Mouse (Mus musculus): Measurements from ENCODE around the gene Krtap28-10. TPM values are rescaled to one million over a fixed set of nuclear protein-coding genes. Genes with fewer than 3 reads are reported as not detected.

The Krtap28-10 gene
- not detected in 2 replicates for polyA plus RNA-seq (2015; fragmentation: Nextera tagmentation; extraction: Ambion mirVana)

- Histone ChIP-seq H3K4me2 (replicated peaks) (no peak within 1 kb of the TSS), H3K9me3 (no peaks in the 10 kb centered on the region), H3K27me3 (no peaks in the 10 kb centered on the region), H3K36me3 (no peaks in the 10 kb centered on the region), H3K4me1 (peaks cover 12% of the 10 kb centered on the region), H3K27ac (no peak within 1 kb of the TSS), H3K4me3 (no peak within 1 kb of the TSS), H3K9ac (no peak within 1 kb of the TSS)
- no peak for ATAC-seq (ENCODE audit: low FRiP score, low read depth)
- WGBS = 96% methylated on average over 2 of the region's 2 CpGs
Observed at GRCm38 (mm10) chr1:83042380-83042779, at the start of gene Krtap28-10. TSS of gene Krtap28-10 (minus strand) at chr1:83042480.

GRCm38 (mm10) chr1:83091268-83091667 is 49.0 kb upstream of the Krtap28-10 start:
- ATAC-seq (ENCODE audit: low FRiP score, low read depth) = no peak
- Histone ChIP-seq H3K9ac (no peak overlapping the region), H3K4me1 (no peaks in the 10 kb centered on the region), H3K4me3 (no peak overlapping the region), H3K36me3 (no peaks in the 10 kb centered on the region), H3K27ac (no peak overlapping the region), H3K27me3 (no peaks in the 10 kb centered on the region), H3K4me2 (replicated peaks) (no peak overlapping the region), H3K9me3 (no peaks in the 10 kb centered on the region)
- 74% methylated on average over 3 of the region's 3 CpGs for WGBS

- no peaks in the 10 kb centered on the region for H3K9me3 ChIP-seq
- H3K4me1 ChIP-seq = no peaks in the 10 kb centered on the region
- no peaks in the 10 kb centered on the region for H3K36me3 ChIP-seq
- 90% methylated on average over 2 of the region's 2 CpGs for WGBS
- no peaks in the 10 kb centered on the region for H3K27me3 ChIP-seq
- no peak overlapping the region for H3K4me2 ChIP-seq (replicated peaks)
- H3K9ac ChIP-seq = no peak overlapping the region
- ATAC-seq (ENCODE audit: low FRiP score, low read depth) = no peak
- no peak overlapping the region for H3K27ac ChIP-seq
- no peak overlapping the region for H3K4me3 ChIP-seq
Observed at GRCm38 (mm10) chr1:83084790-83085189, 42.5 kb upstream of the Krtap28-10 start.

DNA sequence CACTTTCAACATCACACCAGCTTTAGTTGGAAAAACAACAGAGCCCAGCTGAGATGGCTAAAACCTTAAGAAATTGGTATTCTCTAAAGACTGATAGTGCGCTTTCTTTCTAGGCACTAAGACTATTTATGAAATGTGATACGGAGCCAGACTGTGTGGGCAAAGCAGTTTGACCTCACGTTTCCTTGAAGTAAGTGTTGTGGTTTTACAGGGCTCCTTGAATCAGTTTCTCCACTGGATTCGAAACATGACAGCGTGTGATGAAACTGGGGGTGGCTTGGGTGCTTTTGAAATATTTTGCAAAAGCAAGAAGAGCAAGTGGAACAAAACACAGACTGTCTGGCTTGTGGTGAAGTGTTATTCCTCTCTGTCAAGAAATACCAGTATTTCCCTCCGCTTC is 34.7 kb upstream of the Krtap28-10 start:
- Histone ChIP-seq H3K4me1 (no peaks in the 10 kb centered on the region), H3K4me3 (no peak overlapping the region), H3K36me3 (no peaks in the 10 kb centered on the region), H3K4me2 (replicated peaks) (no peak overlapping the region), H3K27ac (no peak overlapping the region), H3K27me3 (no peaks in the 10 kb centered on the region), H3K9me3 (no peaks in the 10 kb centered on the region), H3K9ac (no peak overlapping the region)
- no peak for ATAC-seq (ENCODE audit: low FRiP score, low read depth)
- 77% methylated on average over 6 of the region's 6 CpGs for WGBS

- WGBS = 47% methylated on average over 11 of the region's 11 CpGs
- peak overlapping the region; percentile 53 for H3K4me2 ChIP-seq (replicated peaks)
- H3K4me1 ChIP-seq = no peaks in the 10 kb centered on the region
- no peaks in the 10 kb centered on the region for H3K36me3 ChIP-seq
- peak; percentile 72; the same call in 1 of the 2 replicates for ATAC-seq (ENCODE audit: low FRiP score, low read depth)
- peak overlapping the region; percentile 28 for H3K4me3 ChIP-seq
- no peak overlapping the region for H3K27ac ChIP-seq
- H3K27me3 ChIP-seq = no peaks in the 10 kb centered on the region
- H3K9me3 ChIP-seq = no peaks in the 10 kb centered on the region
- H3K9ac ChIP-seq = no peak overlapping the region
Observed at GRCm38 (mm10) chr1:83076190-83076917, 34.1 kb upstream of the Krtap28-10 start.

DNA sequence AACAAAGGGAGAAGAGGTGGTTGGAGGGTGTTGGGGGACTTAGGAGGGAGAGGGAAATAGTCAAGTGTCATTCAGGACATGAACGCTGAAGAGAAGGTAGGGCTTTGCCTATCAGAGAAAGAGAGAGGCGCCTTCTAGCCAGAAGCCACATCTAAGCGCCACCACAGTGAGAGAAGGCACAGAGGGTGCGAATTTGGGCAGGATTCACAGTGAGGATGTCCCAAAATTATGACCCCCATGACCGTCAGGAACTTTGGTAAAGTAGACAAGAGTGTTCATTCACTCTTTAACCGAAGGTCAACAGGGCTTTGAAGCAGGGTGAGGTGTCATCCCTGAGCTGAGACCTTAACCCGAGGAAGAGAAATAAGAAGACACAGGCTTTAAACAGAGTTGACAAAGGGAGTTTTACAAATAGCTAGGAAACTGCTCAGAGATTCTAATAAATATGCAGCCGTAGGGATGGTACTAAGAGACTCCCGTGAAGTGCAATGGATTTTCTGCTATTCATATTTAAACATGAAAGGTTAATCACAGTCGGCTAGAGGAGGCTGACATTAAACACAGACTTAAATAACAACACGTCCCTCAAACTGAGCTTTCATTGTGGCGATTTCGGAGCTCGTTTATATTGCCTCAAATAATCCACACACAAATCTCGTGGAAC is 33.4 kb upstream of the Krtap28-10 start:
- H3K27me3 ChIP-seq = no peaks in the 10 kb centered on the region
- H3K4me2 ChIP-seq (replicated peaks) = peak overlapping the region; percentile 53
- H3K9me3 ChIP-seq = no peaks in the 10 kb centered on the region
- no peaks in the 10 kb centered on the region for H3K36me3 ChIP-seq
- no peak overlapping the region for H3K9ac ChIP-seq
- WGBS = 43% methylated on average over 15 of the region's 15 CpGs
- no peak overlapping the region for H3K27ac ChIP-seq
- no peak for ATAC-seq (ENCODE audit: low FRiP score, low read depth)
- no peaks in the 10 kb centered on the region for H3K4me1 ChIP-seq
- peak overlapping the region; percentile 28 for H3K4me3 ChIP-seq

DNA sequence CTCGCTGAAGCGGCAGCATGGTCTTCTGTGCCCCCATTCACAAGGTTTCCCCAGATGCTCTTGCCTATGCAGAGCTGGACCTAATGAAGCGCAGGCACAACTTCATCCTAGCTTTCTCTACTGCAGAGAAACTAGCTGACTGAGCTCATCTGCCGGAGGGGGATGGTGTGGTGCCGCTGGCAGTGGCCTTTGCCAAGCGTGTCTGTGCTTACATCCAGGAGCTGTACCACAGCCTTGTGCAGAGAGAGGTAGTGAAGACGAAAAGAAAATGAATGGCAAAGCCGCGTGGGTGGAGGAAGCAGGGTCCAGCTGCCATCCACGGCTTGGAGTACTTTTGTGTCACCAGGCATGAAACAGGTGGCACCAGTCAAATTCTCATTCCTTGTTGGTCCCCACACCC is 24.9 kb upstream of the Krtap28-10 start:
- 86% methylated on average over 10 of the region's 10 CpGs for WGBS
- Histone ChIP-seq H3K36me3 (no peaks in the 10 kb centered on the region), H3K9me3 (no peaks in the 10 kb centered on the region), H3K9ac (no peak overlapping the region), H3K27ac (no peak overlapping the region), H3K27me3 (no peaks in the 10 kb centered on the region), H3K4me1 (no peaks in the 10 kb centered on the region), H3K4me3 (no peak overlapping the region), H3K4me2 (replicated peaks) (no peak overlapping the region)
- no peak for ATAC-seq (ENCODE audit: low FRiP score, low read depth)

GRCm38 (mm10) chr1:83066577-83066976 is 24.3 kb upstream of the Krtap28-10 start:
- H3K9ac ChIP-seq = no peak overlapping the region
- H3K27ac ChIP-seq = no peak overlapping the region
- no peaks in the 10 kb centered on the region for H3K9me3 ChIP-seq
- H3K27me3 ChIP-seq = no peaks in the 10 kb centered on the region
- 68% methylated on average over 4 of the region's 4 CpGs for WGBS
- no peak overlapping the region for H3K4me2 ChIP-seq (replicated peaks)
- no peaks in the 10 kb centered on the region for H3K36me3 ChIP-seq
- no peak overlapping the region for H3K4me3 ChIP-seq
- ATAC-seq (ENCODE audit: low FRiP score, low read depth) = no peak
- no peaks in the 10 kb centered on the region for H3K4me1 ChIP-seq

GRCm38 (mm10) chr1:83064851-83065250 is 22.6 kb upstream of the Krtap28-10 start:
- no peak overlapping the region for H3K4me3 ChIP-seq
- no peaks in the 10 kb centered on the region for H3K4me1 ChIP-seq
- 26% methylated on average over 3 of the region's 3 CpGs for WGBS
- no peak for ATAC-seq (ENCODE audit: low FRiP score, low read depth)
- no peaks in the 10 kb centered on the region for H3K27me3 ChIP-seq
- H3K9ac ChIP-seq = no peak overlapping the region
- no peaks in the 10 kb centered on the region for H3K36me3 ChIP-seq
- H3K27ac ChIP-seq = no peak overlapping the region
- H3K9me3 ChIP-seq = no peaks in the 10 kb centered on the region
- no peak overlapping the region for H3K4me2 ChIP-seq (replicated peaks)

GRCm38 (mm10) chr1:83060643-83061042 is 18.4 kb upstream of the Krtap28-10 start, which contains the start of gene Krtap28-13:
TSS of gene Krtap28-13 (plus strand) at chr1:83060930.
- Histone ChIP-seq H3K9ac (no peak within 1 kb of the TSS), H3K4me3 (no peak within 1 kb of the TSS), H3K27ac (no peak within 1 kb of the TSS), H3K9me3 (no peaks in the 10 kb centered on the region), H3K4me1 (no peaks in the 10 kb centered on the region), H3K4me2 (replicated peaks) (no peak within 1 kb of the TSS), H3K27me3 (no peaks in the 10 kb centered on the region), H3K36me3 (no peaks in the 10 kb centered on the region)
- WGBS = 91% methylated on average over 4 of the region's 4 CpGs
- ATAC-seq (ENCODE audit: low FRiP score, low read depth) = no peak

DNA sequence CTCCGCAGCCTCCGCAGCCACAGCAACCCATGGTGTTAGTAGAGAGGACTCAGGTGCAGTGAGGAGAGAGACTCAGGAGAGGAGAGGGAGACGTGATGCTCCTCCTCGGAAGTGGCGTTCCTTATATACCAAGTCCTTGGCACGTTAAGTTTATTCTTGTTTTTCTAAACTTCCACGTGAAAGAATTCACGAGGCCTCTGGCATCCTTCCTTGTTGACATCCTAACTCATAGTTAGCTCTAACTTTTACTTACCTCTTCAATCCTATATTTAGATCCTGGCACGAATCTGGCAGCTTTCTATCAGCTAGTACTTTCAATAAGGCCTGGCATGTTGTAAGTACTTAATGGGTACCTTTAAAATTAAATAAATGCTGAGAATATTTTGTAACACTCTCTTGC is 17.0 kb upstream of the Krtap28-10 start, which contains the start of gene A030005K14Rik:
Gene A030005K14Rik, minus strand, starts transcription at position 101 of the 400 bp plus-strand sequence.
- 90% methylated on average over 9 of the region's 9 CpGs for WGBS
- Histone ChIP-seq H3K4me2 (replicated peaks) (no peak within 1 kb of the TSS), H3K4me3 (no peak within 1 kb of the TSS), H3K9ac (no peak within 1 kb of the TSS), H3K36me3 (no peaks in the 10 kb centered on the region), H3K4me1 (no peaks in the 10 kb centered on the region), H3K9me3 (no peaks in the 10 kb centered on the region), H3K27me3 (no peaks in the 10 kb centered on the region), H3K27ac (no peak within 1 kb of the TSS)
- ATAC-seq (ENCODE audit: low FRiP score, low read depth) = no peak

- H3K4me1 ChIP-seq = no peaks in the 10 kb centered on the region
- no peak overlapping the region for H3K4me2 ChIP-seq (replicated peaks)
- no peak overlapping the region for H3K4me3 ChIP-seq
- no peak overlapping the region for H3K27ac ChIP-seq
- WGBS = 63% methylated on average over 1 of the region's 1 CpGs
- no peak overlapping the region for H3K9ac ChIP-seq
- no peaks in the 10 kb centered on the region for H3K9me3 ChIP-seq
- H3K27me3 ChIP-seq = no peaks in the 10 kb centered on the region
- no peaks in the 10 kb centered on the region for H3K36me3 ChIP-seq
- no peak for ATAC-seq (ENCODE audit: low FRiP score, low read depth)
Observed at GRCm38 (mm10) chr1:83058481-83058880, 16.2 kb upstream of the Krtap28-10 start.

Measured in limb, embryonic 13.5 days (tissue).